Mouse (Mus musculus) CD4-positive, CD25-positive, alpha-beta regulatory T cell, adult 4 months (primary cell): ENCODE measurements at regions not wholly inside any gene's neighbourhood (a gene's known extent, or its start where the extent isn't known, plus 50 kb on each side); places are given as distances from the start of the nearest gene placed in this dataset.

Experiments
- ATAC-seq: one replicate; pipeline ENCODE4 v1.8.0; 2017

DNA sequence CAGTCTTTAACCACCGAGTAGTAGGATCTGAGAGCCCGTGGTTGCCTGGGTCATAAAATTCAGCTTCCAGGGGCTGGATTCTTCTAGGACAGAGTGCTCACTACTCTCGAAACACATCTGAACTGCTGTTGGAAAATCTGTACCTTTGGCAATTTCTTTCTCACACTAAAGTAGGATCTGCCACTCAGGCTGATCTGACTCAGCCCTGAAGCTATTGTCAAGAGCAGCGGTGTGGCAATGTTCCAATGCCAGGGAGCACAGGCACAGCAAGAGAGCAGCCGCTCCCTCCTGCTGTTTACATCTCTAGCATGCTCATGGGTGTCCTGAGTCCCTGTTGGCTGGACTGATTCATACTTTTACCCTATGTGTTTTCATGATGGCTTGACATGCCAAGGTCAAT, 205.2 kb downstream of the Zfp36l1 start:
- ATAC-seq = no peak

DNA sequence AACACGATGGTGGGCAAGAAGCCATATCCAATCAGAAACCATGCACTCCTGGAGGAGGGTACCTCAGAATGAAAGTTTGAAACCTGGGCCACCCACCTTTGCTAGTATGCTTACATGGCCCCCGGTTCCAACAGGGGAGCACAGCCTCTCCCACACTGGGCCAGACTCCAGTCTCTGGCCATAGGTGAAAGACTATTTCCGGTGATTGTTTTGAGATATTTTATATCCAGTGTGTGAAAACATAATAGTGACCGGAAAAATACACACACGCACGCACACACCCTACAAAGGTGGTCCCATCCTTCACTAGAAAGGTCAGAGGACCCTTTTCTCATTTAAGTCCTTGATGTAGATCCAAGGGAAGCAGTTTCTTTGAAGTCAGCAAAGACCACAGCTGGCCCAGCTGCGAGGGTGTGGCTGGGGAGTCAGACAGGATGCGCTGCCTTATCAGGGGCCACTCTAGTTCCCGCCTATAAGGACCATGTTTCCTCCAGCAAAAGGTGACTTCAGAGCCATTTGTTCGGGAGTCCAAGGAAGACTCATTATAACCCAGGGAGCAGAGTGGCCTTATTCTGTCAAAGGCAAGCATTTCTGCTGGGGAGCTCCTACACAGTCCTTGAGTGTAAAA, 206.0 kb downstream of the Zfp36l1 start:
- no peak for ATAC-seq

- no peak for ATAC-seq
Observed at GRCm38 (mm10) chr12:79905828-79906737, 206.7 kb downstream of the Zfp36l1 start.

GRCm38 (mm10) chr12:79904913-79905549, 207.8 kb downstream of the Zfp36l1 start:
- no peak for ATAC-seq

DNA sequence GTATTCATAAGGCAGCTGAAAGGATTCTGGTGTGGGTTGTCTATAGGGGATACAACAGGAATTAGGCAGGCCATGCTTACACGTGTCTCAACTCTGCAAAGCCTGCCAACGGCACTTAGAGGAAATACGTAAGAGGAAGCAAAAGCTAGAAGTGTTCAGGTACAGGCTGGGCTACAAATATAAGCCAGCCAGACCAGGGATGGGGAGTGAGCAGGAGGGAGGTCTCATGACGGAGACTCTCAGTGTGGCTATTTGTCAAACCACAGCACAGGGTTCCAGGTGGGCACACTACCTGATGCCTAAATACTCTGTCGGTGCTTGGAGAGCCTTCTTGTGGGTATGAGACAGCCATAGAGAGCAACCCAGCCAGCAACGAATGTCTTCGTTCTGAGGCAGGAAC, 210.1 kb downstream of the Zfp36l1 start:
- no peak for ATAC-seq

DNA sequence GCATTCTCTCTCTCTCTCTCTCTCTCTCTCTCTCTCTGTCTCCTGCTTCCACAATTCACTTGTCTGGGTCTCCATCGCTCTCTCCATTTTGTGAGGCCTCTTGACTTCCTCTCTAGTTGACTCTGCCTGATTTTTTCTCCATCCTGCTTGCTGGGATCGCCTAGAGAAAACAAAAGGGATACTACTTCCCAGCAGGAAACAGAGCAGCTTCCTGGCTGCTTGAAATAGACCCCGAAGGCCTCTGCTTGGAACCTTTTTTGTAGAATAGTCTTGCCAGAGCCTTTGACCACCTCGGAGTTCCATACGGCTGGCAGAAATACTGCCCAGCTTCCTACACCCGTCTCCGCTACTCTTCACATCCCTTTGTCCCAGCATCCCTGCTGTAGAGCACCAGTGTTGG, 210.7 kb downstream of the Zfp36l1 start:
- no peak for ATAC-seq

DNA sequence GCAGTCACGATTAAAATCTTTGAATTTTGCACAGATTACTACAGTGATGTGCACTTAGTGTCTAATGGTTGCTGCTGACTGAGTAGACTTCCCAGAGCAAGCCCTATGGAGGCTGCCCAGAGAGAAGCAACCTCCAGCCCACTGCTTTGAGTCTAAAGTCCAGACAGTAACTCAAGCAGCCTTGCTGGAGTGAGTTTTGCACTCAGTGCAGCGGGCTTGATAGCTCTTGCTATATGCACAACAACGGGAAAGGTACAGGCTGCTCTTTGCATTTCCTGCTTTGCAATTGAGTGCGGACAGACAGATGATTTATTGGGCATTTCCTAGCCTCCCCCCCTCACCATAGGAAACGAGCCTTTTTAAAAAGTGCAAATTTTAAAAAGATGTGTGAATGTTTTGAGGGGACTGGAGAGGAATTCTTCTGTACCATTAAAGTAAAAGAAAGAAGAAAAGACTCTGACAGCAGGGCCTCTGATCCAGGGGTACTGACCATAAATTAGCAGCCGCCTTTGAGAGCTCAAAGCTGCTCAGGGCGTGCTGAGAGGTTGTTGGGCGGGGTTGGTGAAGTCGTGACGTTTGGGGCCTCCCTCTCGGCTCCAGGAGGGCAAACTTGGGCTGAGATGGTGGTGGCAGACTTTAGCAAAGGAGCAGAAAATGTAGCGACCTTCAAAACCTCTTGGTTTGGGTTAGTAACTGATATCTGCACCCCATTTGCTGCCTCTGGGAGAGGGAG, 214.4 kb downstream of the Zfp36l1 start:
- ATAC-seq = no peak

DNA sequence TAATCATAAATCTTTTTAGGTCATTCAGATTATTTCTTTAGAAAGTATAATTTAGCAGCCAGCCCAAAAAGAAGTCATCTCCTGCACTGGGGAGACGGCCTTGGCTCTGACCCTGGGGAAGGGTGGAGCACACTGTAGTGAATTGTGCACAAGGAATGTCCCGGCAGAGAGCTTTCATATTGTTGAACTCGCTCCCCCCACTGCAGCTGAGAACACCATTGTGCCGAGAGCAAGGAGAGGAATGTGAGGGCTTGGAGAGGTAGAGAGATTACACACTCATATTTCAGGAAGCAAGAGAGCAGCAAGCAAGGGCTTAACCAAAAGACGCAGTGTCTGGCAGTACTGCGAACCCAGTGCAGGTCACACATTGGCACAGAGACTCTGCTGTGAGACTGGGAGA, 216.8 kb downstream of the Zfp36l1 start:
- ATAC-seq = no peak

GRCm38 (mm10) chr12:79895324-79895723, 217.5 kb downstream of the Zfp36l1 start:
- no peak for ATAC-seq

- ATAC-seq = no peak
Observed at GRCm38 (mm10) chr12:79892871-79893270, 219.9 kb downstream of the Zfp36l1 start.

DNA sequence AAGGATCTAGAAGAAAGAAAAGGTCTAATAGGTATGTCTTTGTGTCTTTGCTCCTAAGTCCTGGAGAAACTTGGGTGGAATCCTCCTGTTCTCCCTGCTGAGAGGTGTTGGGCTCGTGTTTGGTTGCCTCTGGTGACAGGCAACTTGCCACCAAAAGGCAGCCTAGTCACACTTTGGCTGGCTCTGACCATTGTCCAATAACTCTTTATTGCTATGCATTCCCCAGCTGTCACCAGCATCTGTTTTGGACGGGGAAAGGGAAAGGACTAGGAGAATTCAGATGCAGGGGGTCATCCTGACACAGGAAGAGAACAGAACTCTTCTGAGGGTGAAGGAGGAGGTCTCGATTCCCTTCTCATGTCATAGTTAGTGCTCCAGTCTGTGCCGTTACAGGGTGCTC, 220.9 kb downstream of the Zfp36l1 start:
- ATAC-seq = no peak

DNA sequence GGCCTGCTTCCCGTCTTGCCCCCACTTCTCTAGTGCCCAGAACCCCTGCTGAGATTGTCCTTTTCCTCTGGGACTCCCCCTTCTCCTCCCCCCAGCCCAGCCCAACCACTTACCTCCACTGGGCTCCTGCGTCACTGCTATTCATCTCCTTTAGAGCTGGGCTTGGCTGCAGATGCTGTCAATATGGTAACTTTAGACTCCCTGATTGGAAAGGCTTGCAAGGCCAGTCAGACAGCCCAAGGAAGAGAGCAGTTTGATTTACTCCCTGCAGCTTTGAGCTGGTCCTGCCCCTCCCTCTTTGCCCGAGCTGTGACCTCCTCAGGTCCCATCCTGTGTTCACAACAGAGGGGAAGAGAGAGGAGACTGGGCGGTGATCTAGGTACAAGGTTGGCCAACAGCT, 221.9 kb downstream of the Zfp36l1 start:
- no peak for ATAC-seq

GRCm38 (mm10) chr12:79890291-79890690, 222.5 kb downstream of the Zfp36l1 start:
- no peak for ATAC-seq

DNA sequence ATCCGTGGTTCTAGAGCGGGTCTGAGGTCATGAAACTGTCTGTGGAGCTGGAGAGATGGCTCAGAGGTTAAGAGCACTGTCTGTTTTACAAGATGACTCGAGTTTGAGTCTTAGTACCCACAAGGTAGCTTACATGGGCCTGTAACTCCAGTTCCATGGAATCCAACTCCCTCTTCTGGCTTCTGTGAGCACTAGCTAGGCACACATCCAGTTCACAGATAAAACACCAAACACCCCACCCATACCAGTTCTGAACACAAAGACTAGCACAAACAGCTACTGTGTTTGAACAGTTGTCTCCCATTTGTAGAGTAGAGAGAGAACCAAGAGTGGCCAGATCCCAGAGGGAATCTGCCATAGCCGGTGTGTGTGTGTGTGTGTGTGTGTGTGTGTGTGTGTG, 224.0 kb downstream of the Zfp36l1 start:
- no peak for ATAC-seq

GRCm38 (mm10) chr12:79888086-79888485, 224.7 kb downstream of the Zfp36l1 start:
- ATAC-seq = no peak

GRCm38 (mm10) chr12:79887225-79887886, 225.5 kb downstream of the Zfp36l1 start:
- ATAC-seq = no peak

DNA sequence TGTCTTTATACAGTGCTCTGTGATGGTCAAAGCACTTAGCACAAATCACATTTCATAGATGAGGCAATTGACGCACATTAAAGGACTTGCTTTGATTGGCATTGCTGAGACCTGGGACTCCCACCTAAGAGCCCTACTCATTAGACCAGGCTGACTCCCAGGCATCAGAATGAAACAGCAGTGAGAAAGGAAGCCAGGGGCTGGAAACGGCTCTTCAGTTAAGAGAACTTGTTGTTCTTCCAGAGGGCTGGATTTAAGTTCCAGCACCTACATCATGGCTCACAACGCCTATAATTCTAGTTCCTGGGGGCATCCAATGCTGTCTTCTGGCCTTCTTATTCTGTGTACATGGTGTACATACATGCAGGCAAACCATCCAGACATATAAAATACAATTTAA, 226.3 kb downstream of the Zfp36l1 start:
- ATAC-seq = no peak

GRCm38 (mm10) chr12:79885286-79885685, 227.5 kb downstream of the Zfp36l1 start:
- no peak for ATAC-seq

DNA sequence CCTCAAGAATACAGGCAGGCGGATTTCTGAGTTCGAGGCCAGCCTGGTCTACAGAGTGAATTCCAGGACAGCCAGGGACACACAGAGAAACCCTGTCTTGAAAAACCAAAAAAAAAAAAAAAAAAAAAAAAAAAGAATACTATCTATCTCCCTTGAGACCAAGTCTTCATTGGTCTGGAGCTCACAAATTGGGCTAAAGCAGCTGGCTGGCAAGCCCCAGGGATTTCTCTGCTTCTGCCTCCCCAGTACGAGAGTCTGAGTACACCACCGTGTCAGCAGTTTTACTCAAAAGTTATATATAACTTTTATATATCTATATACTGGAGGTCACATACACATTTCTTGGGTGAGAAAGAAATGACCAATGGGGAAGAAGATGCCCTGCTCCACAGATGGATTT, 229.2 kb downstream of the Zfp36l1 start:
- ATAC-seq = no peak

DNA sequence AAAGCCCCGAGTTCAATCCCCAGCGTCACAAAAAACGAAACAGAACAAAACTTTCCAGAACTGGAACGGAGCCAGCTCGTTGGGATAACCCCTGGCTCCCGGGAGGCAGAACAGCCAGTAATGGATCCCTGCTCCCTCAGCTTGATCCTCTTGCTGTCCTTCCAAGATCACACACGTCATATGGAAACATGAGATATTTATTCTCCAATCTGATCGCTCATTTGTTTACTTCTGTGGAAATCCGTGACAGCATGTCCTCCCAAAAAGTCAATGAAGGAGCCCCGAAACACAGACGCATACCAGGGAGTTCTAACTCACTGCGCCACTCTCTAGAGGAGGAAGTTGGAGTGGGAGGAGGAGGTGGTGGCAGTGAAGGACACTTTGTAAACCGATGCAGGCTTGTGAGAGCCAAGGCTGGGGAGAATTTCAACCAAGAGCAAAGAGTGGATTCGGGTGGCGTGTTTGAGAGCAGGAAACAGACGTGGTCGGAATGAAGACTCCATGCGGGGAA, 232.0 kb downstream of the Zfp36l1 start:
- ATAC-seq = no peak

- ATAC-seq = no peak
Observed at GRCm38 (mm10) chr12:79880346-79880745, 232.5 kb downstream of the Zfp36l1 start.

DNA sequence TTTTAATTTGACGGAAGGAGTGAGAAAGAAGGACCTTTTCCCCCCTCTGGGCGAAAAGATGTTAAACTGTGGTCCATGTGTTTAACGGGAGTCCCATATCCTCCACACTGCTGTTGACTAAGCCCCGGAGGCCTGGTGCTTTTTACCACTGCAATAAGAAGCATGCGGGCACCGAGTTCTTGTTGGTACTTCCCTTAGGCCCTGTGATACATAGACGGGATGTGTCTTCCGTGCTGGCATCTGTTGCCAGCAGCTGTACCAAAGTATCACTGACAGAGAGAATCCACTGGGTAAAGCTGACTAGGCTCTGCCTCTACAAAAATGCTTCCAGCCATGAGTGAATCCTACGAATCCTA, 232.9 kb downstream of the Zfp36l1 start:
- no peak for ATAC-seq
